Mouse (Mus musculus) CH12.LX (cell line): ENCODE results near the gene Mocs1. TPM values are rescaled to one million over a fixed set of nuclear protein-coding genes. Genes with fewer than 3 reads are reported as not detected.

Experiments used
- DNase-seq: peaks from one replicate; pipeline ENCODE4 v3.0.0-alpha.2; 2013; ENCODE audit errors: extremely low read depth
- H3K27ac ChIP-seq: 2 replicates; pipeline ENCODE4 v1.5.1; 2012; ENCODE audit warnings: low read depth, mild to moderate bottlenecking, control low read depth, moderate library complexity; ENCODE audit not compliant: insufficient read depth
- H3K27me3 ChIP-seq: replicated peaks from 2 replicates; pipeline ENCODE3; 2012; ENCODE audit warnings: inconsistent platforms
- H3K36me3 ChIP-seq, 2 experiments: replicated peaks in 1 of 2; 2 replicates each; pipeline versions ENCODE3 to v1.6.1; 2012; ENCODE audit warnings: inconsistent platforms in 1 of 2, low read length in 1 of 2, mild to moderate bottlenecking in 1 of 2, mixed read lengths in 1 of 2, moderate library complexity in 1 of 2; ENCODE audit not compliant: control insufficient read depth in 1 of 2, insufficient read depth in 1 of 2
- H3K4me1 ChIP-seq, 2 experiments: 2 replicates each; pipeline ENCODE4 v1.6.1; 2012; ENCODE audit warnings: inconsistent platforms in 1 of 2, moderate library complexity in 1 of 2; ENCODE audit not compliant: insufficient read depth in 2 of 2, control insufficient read depth in 1 of 2
- H3K4me2 ChIP-seq: 2 replicates; pipeline ENCODE4 v1.6.1; 2012; ENCODE audit warnings: low read depth, mild to moderate bottlenecking, control low read depth; ENCODE audit not compliant: poor library complexity, insufficient read depth, severe bottlenecking
- H3K4me3 ChIP-seq, 3 experiments: fragments of 150-350 bp in 1 of 3; sonication (generic) in 1 of 3; replicated peaks in 1 of 3; 2 replicates each; pipeline versions ENCODE3 to v1.5.1; 2011 to 2012; ENCODE audit warnings: low read depth in 2 of 3, low read length in 2 of 3, mild to moderate bottlenecking in 2 of 3, moderate library complexity in 2 of 3, control low read depth in 1 of 3, improper control_type of control experiment in 1 of 3, inconsistent platforms in 1 of 3, mixed read lengths in 1 of 3; ENCODE audit not compliant: poor library complexity in 1 of 3
- H3K79me2 ChIP-seq: replicated peaks from 2 replicates; pipeline ENCODE4 v1.6.1; 2012; ENCODE audit warnings: mild to moderate bottlenecking, moderate library complexity; ENCODE audit not compliant: control insufficient read depth, poor library complexity, insufficient read depth, severe bottlenecking; ENCODE audit errors: extremely low read depth
- H3K9ac ChIP-seq: 2 replicates; pipeline ENCODE4 v1.6.1; 2012; ENCODE audit warnings: low read depth, mild to moderate bottlenecking, control low read depth, moderate library complexity; ENCODE audit not compliant: insufficient read depth
- H3K9me3 ChIP-seq: replicated peaks from 2 replicates; pipeline ENCODE3; 2012; ENCODE audit warnings: low read length, inconsistent platforms, mixed read lengths
- BHLHE40 ChIP-seq: IDR thresholded peaks from 2 replicates; pipeline ENCODE4 v1.6.1; 2011; ENCODE audit warnings: mild to moderate bottlenecking, low read depth, low read length, improper control_type of control experiment
- CHD1 ChIP-seq: IDR thresholded peaks from 2 replicates; pipeline ENCODE4 v1.6.1; 2012; ENCODE audit warnings: low read depth, low read length, improper control_type of control experiment, inconsistent platforms
- E2F4 ChIP-seq: IDR thresholded peaks from 2 replicates; pipeline ENCODE4 v1.6.1; 2011; ENCODE audit warnings: low read depth, low read length, improper control_type of control experiment; ENCODE audit not compliant: insufficient replicate concordance
- IRF4 ChIP-seq: IDR thresholded peaks from 2 replicates; pipeline ENCODE4 v1.6.1; 2014; ENCODE audit warnings: low read depth, mild to moderate bottlenecking, inconsistent platforms, low read length, improper control_type of control experiment
- JUND ChIP-seq: conservative IDR thresholded peaks from 2 replicates; pipeline ENCODE4 v1.6.1; 2011; ENCODE audit warnings: low read depth, low read length, improper control_type of control experiment
- MAX ChIP-seq: IDR thresholded peaks from 2 replicates; pipeline ENCODE4 v1.6.1; 2011; ENCODE audit warnings: low read length, improper control_type of control experiment
- MAZ ChIP-seq: IDR thresholded peaks from 2 replicates; pipeline ENCODE4 v1.6.1; 2012; ENCODE audit warnings: low read depth, mild to moderate bottlenecking, inconsistent platforms, low read length, improper control_type of control experiment, moderate library complexity
- UBTF ChIP-seq: IDR thresholded peaks from 2 replicates; pipeline ENCODE4 v1.6.1; 2012; ENCODE audit warnings: low read depth, mild to moderate bottlenecking, inconsistent platforms, low read length, improper control_type of control experiment, moderate library complexity
- ZMIZ1 ChIP-seq: IDR thresholded peaks from 2 replicates; pipeline ENCODE4 v1.6.1; 2012; ENCODE audit warnings: low read depth, mild to moderate bottlenecking, inconsistent platforms, low read length, improper control_type of control experiment
- dilution Hi-C: fragments of 300-500 bp; cut with MboI; formaldehyde crosslinking; loops from 2 replicates; pipeline ENCODE4 v1.14.3; 2020; ENCODE audit warnings: low sequenced_read_pairs; ENCODE audit not compliant: extremely low pct_unique_long_range_greater_than_20kb, extremely low pct_ligation_motif_present
- in situ Hi-C: fragments of 300-500 bp; cut with MboI; formaldehyde crosslinking; loops from 3 replicates; pipeline ENCODE4 v1.14.3; 2019; ENCODE audit warnings: low sequenced_read_pairs, low pct_ligation_motif_present, low pct_unique_long_range_greater_than_20kb, mixed read lengths
- polyA plus RNA-seq: library from polyadenylated mRNA; unstranded; fragments of >175 nt; gene quantifications from 2 replicates; pipeline ENCODE4 v1.2.1, GENCODE M21; 2012; ENCODE audit warnings: low read depth; ENCODE audit not compliant: insufficient read length
- total RNA-seq, 2 experiments: library from RNA; depleted of rRNA; stranded (reverse); fragments of 300-350 nt in 1 of 2; fragments of >200 nt in 1 of 2; gene quantifications; 2 replicates each; pipeline ENCODE4 v1.2.3; 2012 to 2014

Gene Mocs1
- total and polyA plus RNA-seq, 3 experiments = 3.7 to 8.8 (median 7.3) TPM

- in situ Hi-C loops = no loop called here
- no peak overlapping the region for H3K27ac ChIP-seq
- no peak overlapping the region for H3K9ac ChIP-seq
- no peak overlapping the region for H3K4me3 ChIP-seq
- no peak overlapping the region for H3K4me2 ChIP-seq
- no peaks in the 10 kb centered on the region for H3K27me3 ChIP-seq
- H3K79me2 ChIP-seq = no peaks in the 10 kb centered on the region; the same call in 1 of the 2 replicates
- H3K4me1 ChIP-seq = peaks cover 8 to 23% of the 10 kb centered on the region in 2 experiments
- dilution Hi-C loops = no loop called here
- no peak for TF ChIP-seq MAZ
- no peak for TF ChIP-seq CHD1
- peaks cover 15 to 36% of the 10 kb centered on the region in 2 experiments for H3K36me3 ChIP-seq
- no peaks in the 10 kb centered on the region for H3K9me3 ChIP-seq
- no peak for DNase-seq
These were observed 2.0 kb downstream of the Mocs1 start for GRCm38 (mm10) chr17:49430136-49430535.

- peaks cover 22 to 45% of the 10 kb centered on the region in 2 experiments for H3K36me3 ChIP-seq
- peaks cover 8 to 23% of the 10 kb centered on the region in 2 experiments for H3K4me1 ChIP-seq
- H3K4me3 ChIP-seq = no peak overlapping the region
These were observed 3.0 kb downstream of the Mocs1 start for GRCm38 (mm10) chr17:49431176-49431575.

GRCm38 (mm10) chr17:49432071-49432711 is 4.0 kb downstream of the Mocs1 start:
- H3K9ac ChIP-seq = no peak overlapping the region
- no peaks in the 10 kb centered on the region for H3K9me3 ChIP-seq
- dilution Hi-C loops (no loop called here), in situ Hi-C loops (no loop called here)
- no peak overlapping the region for H3K27ac ChIP-seq
- peaks cover 8 to 23% of the 10 kb centered on the region in 2 experiments for H3K4me1 ChIP-seq
- H3K27me3 ChIP-seq = no peaks in the 10 kb centered on the region
- DNase-seq = no peak
- peaks cover 23 to 51% of the 10 kb centered on the region in 2 experiments for H3K36me3 ChIP-seq
- no peak overlapping the region for H3K4me3 ChIP-seq
- no peaks in the 10 kb centered on the region; the same call in 1 of the 2 replicates for H3K79me2 ChIP-seq
- no peak overlapping the region for H3K4me2 ChIP-seq
- TF ChIP-seq IRF4 = no peak
- TF ChIP-seq, all 38 proteins: peak for 0

More at GRCm38 (mm10) chr17:49431176-49431575, 3.0 kb downstream of the Mocs1 start:
- no peak overlapping the region for H3K27ac ChIP-seq
- H3K79me2 ChIP-seq = no peaks in the 10 kb centered on the region; the same call in 1 of the 2 replicates
- H3K9me3 ChIP-seq = no peaks in the 10 kb centered on the region
- no peak overlapping the region for H3K9ac ChIP-seq
- no peak for DNase-seq
- H3K27me3 ChIP-seq = no peaks in the 10 kb centered on the region
- no peak for TF ChIP-seq JUND
- no peak for TF ChIP-seq BHLHE40
- TF ChIP-seq E2F4 = no peak
- no peak for TF ChIP-seq IRF4
- no peak for TF ChIP-seq ZMIZ1
- TF ChIP-seq UBTF = no peak
- no peak for TF ChIP-seq MAX
- TF ChIP-seq, all 38 proteins: peak for 0
- H3K4me2 ChIP-seq = no peak overlapping the region
- in situ Hi-C loops (no loop called here), dilution Hi-C loops (no loop called here)
